Mouse (Mus musculus) stomach, postnatal 0 days (tissue): ENCODE data around the gene Fgfr4.

Experiments
- CTCF ChIP-seq: IDR thresholded peaks from 2 replicates; pipeline ENCODE4 v1.5.1; 2016; ENCODE audit warnings: antibody characterized with exemption, low read depth, mild to moderate bottlenecking, moderate library complexity
- EP300 ChIP-seq: optimal IDR thresholded peaks from 2 replicates; pipeline ENCODE3; 2016; ENCODE audit warnings: antibody characterized with exemption

DNA sequence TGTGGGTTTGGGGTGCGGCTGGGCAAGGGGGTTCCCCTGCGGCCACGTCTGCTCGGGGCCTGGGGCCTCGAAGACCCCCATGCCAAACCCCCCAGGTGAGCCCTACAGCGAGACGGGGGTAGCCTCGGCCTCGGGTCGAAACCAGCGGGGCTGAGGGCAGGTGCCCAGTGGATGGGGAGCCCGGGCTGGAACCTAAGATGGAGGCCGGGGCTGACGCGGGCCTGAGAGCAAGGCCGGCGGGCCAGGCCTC lies 58.5 kb downstream of the Fgfr4 start:
- TF ChIP-seq EP300 (peak; percentile 43), CTCF (no peak)
